Mouse (Mus musculus) lung, embryonic 16.5 days (tissue): ENCODE measurements at regions not wholly inside any gene's neighbourhood (a gene's known extent, or its start where the extent isn't known, plus 50 kb on each side); places are given as distances from the start of the nearest gene placed in this dataset.
"Not testable (repeated sequence)": the region's sequence is repeated elsewhere in the genome, so short reads cannot be mapped to it uniquely, and the experiment has no call there.

Experiments
- ATAC-seq: fragments of 200-750 bp; cut with Nextera tagmentation; 2 replicates; pipeline ENCODE4 v1.8.0; 2017; ENCODE audit warnings: low read depth, mild to moderate bottlenecking, moderate library complexity
- H3K27ac ChIP-seq: fragments of 300-500 bp; sonication (generic); 2 replicates; pipeline ENCODE4 v1.5.1; 2014; ENCODE audit warnings: mild to moderate bottlenecking, control low read depth, low read length
- H3K27me3 ChIP-seq: fragments of 300-500 bp; sonication (generic); 2 replicates; pipeline ENCODE4 v1.6.1; 2014; ENCODE audit warnings: low read depth, low read length, mixed read lengths; ENCODE audit not compliant: control insufficient read depth, insufficient read depth
- H3K36me3 ChIP-seq: fragments of 300-500 bp; sonication (generic); 2 replicates; pipeline ENCODE4 v1.6.1; 2014; ENCODE audit warnings: low read length; ENCODE audit not compliant: control insufficient read depth, insufficient read depth
- H3K4me1 ChIP-seq: fragments of 300-500 bp; sonication (generic); replicated peaks from 2 replicates; pipeline ENCODE4 v1.6.1; 2014; ENCODE audit warnings: low read length, mixed read lengths; ENCODE audit not compliant: control insufficient read depth, insufficient read depth
- H3K4me2 ChIP-seq: fragments of 300-500 bp; sonication (generic); 2 replicates; pipeline ENCODE4 v1.6.1; 2014; ENCODE audit warnings: low read depth, low read length, control low read depth
- H3K4me3 ChIP-seq: fragments of 300-500 bp; sonication (generic); 2 replicates; pipeline ENCODE4 v1.5.1; 2014; ENCODE audit warnings: mild to moderate bottlenecking, low read length, control low read depth
- H3K9ac ChIP-seq: fragments of 300-500 bp; sonication (generic); 2 replicates; pipeline ENCODE4 v1.6.1; 2014; ENCODE audit warnings: low read length, control low read depth
- H3K9me3 ChIP-seq: fragments of 300-500 bp; sonication (generic); 2 replicates; pipeline ENCODE4 v1.6.1; 2016; ENCODE audit warnings: low read length; ENCODE audit not compliant: control insufficient read depth
- WGBS: fragments of 180-500 bp; shearing (Covaris S2); extraction: QIAGEN DNeasy Blood & Tissue Kit; methylation state at CpG from one replicate; pipeline ENCODE4 v1.1.7; 2014; 5-methylcytosine and 5-hydroxymethylcytosine counted together

GRCm38 (mm10) chr9:25782631-25783030, 301.3 kb downstream of the Eepd1 start:
- H3K36me3 ChIP-seq = no peaks in the 10 kb centered on the region
- H3K27ac ChIP-seq = no peak overlapping the region
- H3K4me1 ChIP-seq = no peaks in the 10 kb centered on the region
- no peak for ATAC-seq
- H3K27me3 ChIP-seq = no peaks in the 10 kb centered on the region
- no peaks in the 10 kb centered on the region for H3K9me3 ChIP-seq
- 89% methylated on average over 1 of the region's 1 CpGs for WGBS
- H3K4me2 ChIP-seq = no peak overlapping the region
- no peak overlapping the region for H3K9ac ChIP-seq
- no peak overlapping the region for H3K4me3 ChIP-seq

DNA sequence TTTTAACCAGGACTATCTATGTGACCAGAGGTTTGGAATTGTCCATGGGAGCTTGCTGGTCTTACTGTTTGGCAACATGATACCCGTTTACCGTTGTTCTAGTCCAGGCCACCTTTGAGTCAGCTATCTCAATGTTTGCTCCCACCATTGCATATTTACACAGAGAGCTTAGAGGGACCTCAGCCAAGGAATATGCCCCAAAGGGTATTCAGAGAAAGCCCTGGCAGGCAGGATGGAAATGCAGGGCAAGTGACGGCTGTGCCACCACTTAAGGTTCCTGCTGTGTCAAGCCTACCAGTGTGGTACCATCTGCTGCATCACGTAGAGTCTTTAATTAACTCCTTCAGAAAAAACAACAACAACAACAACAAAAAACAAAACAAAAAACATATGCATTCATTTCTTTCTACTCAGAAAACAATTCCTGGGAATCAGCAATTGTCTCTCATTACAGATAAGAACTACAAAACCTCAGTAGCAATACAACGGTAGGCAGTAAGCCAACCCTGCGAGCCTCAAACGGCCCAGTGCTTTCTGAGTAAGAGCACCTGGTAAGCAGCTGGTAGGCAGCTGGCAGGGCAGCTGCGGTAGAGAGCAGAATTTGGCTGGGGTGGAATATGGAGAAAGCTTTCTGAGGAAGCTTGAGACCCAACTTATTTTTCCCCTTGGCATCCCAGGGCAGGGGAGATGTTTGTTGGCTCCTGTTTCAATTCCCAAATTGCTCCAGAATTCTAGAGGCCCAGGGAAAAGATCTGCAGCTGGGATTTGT, 314.0 kb downstream of the Eepd1 start:
- H3K27me3 ChIP-seq = no peaks in the 10 kb centered on the region
- no peaks in the 10 kb centered on the region for H3K36me3 ChIP-seq
- H3K4me1 ChIP-seq = no peaks in the 10 kb centered on the region
- peak; percentile 52 for ATAC-seq
- no peak overlapping the region for H3K4me2 ChIP-seq
- no peak overlapping the region for H3K9ac ChIP-seq
- H3K27ac ChIP-seq = no peak overlapping the region
- H3K9me3 ChIP-seq = no peaks in the 10 kb centered on the region
- WGBS = 49% methylated on average over 8 of the region's 8 CpGs
- no peak overlapping the region for H3K4me3 ChIP-seq

DNA sequence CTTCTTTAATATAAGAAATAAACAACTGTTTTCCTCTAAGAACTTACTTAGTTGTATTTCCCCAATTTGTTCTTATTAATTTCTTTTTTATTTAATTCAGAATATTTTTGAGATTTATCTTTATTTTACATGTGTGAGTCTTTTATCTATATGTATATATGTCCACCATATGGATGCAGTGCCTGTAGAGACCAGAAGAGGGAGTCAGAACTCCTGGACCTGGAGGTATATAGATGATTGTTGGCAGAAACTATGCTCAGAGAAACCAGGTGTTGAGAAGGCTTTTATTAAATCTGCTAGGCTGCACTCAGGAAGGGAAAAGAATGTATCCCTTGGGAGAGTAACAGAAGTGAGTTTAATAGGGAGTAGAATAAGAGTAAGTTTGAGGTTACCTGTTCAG, 328.2 kb downstream of the Eepd1 start:
- Histone ChIP-seq H3K27me3 (no peaks in the 10 kb centered on the region), H3K4me2 (no peak overlapping the region), H3K36me3 (no peaks in the 10 kb centered on the region), H3K9me3 (0 out of 2 replicates have a peak, but pooled peaks cover 2% of the 10 kb centered on the region), H3K4me1 (no peaks in the 10 kb centered on the region), H3K4me3 (no peak overlapping the region), H3K9ac (no peak overlapping the region), H3K27ac (no peak overlapping the region)
- ATAC-seq = no peak

DNA sequence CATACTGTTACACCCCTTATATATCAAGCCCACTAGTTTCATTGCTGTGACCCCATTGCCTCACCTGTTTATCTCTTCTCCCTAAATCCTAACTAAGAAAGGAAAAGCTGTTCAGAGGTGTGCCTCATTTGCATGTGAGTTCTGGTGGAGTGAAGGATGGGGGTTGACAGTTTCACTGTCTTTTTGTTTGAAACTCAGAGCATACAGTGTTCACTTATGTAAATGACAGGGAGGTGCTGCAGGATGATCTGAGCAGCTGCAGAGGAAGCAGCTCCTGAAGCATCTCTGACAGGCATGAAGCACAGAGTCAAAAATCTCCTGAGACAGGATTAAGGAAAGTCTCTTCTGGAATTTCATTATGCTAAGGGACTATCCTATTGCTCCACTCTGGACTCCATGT, 351.9 kb downstream of the Eepd1 start:
- Histone ChIP-seq H3K4me2 (no peak overlapping the region), H3K4me1 (no peaks in the 10 kb centered on the region), H3K27ac (no peak overlapping the region), H3K36me3 (no peaks in the 10 kb centered on the region), H3K27me3 (no peaks in the 10 kb centered on the region), H3K4me3 (no peak overlapping the region), H3K9ac (no peak overlapping the region), H3K9me3 (no peaks in the 10 kb centered on the region)
- no peak for ATAC-seq

DNA sequence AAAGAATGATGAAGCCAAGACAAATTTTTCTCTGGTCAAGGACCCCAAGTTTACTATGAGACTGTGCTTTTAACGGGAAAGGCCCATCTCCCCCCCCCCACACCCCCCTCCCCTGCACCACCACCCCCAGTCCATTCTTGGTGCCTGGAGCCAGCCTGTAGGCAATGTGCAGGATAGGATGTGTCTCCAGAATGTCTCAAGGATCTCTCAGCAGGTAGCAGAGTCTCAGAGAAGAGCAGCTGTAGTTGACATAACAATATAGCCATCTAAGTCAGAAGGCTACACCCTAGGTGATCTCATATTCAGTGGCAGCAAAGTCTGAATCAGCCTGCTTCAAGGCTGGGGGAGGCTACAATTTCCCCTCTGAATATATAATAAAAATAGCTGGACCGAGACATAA, 368.6 kb downstream of the Eepd1 start:
- H3K27me3 ChIP-seq, H3K4me3 ChIP-seq, H3K36me3 ChIP-seq, H3K4me2 ChIP-seq, ATAC-seq, H3K27ac ChIP-seq, H3K4me1 ChIP-seq, H3K9ac ChIP-seq, H3K9me3 ChIP-seq: not testable (repeated sequence)
- WGBS = 90% methylated on average over 2 of the region's 2 CpGs

DNA sequence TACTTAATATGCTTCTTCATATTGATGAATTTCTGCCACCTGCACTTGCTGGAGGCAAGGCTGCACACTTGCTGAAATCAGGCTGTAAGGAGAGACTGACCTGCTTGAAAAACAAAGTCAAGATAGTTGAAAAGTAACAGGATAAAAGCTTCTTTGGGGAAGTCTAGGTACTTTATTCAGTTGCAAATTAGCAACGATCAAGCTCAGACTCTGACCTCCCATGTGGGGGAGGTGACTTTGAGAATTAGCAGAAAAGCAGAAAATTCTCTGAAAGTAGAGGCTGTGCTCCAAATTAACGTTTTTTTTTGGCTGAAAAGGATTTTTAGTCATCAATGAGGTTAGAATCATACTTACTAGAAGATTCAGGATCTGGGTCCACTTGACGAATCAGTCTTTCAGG, 369.3 kb downstream of the Eepd1 start:
- not testable (repeated sequence) for H3K27ac ChIP-seq, H3K4me1 ChIP-seq, H3K9me3 ChIP-seq, H3K36me3 ChIP-seq, H3K9ac ChIP-seq, ATAC-seq, H3K27me3 ChIP-seq, H3K4me3 ChIP-seq, H3K4me2 ChIP-seq
- 65% methylated on average over 3 of the region's 3 CpGs for WGBS

GRCm38 (mm10) chr9:25854545-25854944, 373.2 kb downstream of the Eepd1 start:
- ATAC-seq = no peak
- no peak overlapping the region for H3K27ac ChIP-seq
- no peak overlapping the region for H3K9ac ChIP-seq
- no peaks in the 10 kb centered on the region for H3K36me3 ChIP-seq
- no peaks in the 10 kb centered on the region for H3K4me1 ChIP-seq
- no peaks in the 10 kb centered on the region for H3K27me3 ChIP-seq
- 59% methylated on average over 1 of the region's 1 CpGs for WGBS
- no peak overlapping the region for H3K4me3 ChIP-seq
- no peaks in the 10 kb centered on the region for H3K9me3 ChIP-seq
- no peak overlapping the region for H3K4me2 ChIP-seq

- Histone ChIP-seq H3K4me3 (no peak overlapping the region), H3K27me3 (no peaks in the 10 kb centered on the region), H3K9me3 (no peaks in the 10 kb centered on the region), H3K4me1 (no peaks in the 10 kb centered on the region), H3K27ac (no peak overlapping the region), H3K4me2 (no peak overlapping the region), H3K36me3 (no peaks in the 10 kb centered on the region), H3K9ac (no peak overlapping the region)
- no peak for ATAC-seq
- WGBS = 66% methylated on average over 2 of the region's 2 CpGs
Measured at GRCm38 (mm10) chr9:25870260-25870659, 388.9 kb downstream of the Eepd1 start.

DNA sequence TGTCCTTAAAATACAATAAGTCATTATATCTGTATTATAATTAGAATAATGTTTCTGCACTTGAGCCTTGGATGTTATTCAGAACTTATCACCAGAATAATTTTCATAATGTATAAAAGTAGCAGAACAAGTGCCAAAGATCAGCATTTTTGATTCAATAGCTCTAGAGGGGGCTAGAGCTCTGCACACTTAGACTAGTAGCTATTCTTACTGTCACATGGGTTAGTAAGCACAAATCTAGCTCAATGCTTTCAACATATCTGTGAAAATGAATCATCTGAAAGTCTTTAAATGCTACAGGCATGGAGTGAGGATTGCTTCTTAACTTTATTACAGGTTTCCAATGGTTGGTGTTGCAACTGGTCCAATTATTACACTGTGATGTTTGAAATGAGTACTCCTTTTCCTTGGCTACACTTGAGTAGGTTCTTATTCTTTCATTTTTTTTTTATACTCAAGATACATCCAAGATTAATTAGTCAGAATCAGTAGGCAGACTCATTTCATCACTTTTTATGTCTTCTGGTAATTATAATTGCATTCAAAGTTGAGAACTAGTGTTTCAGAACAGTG, 415.1 kb downstream of the Eepd1 start:
- Histone ChIP-seq H3K4me3 (no peak overlapping the region), H3K9ac (no peak overlapping the region), H3K27me3 (no peaks in the 10 kb centered on the region), H3K36me3 (no peaks in the 10 kb centered on the region), H3K27ac (no peak overlapping the region), H3K4me1 (no peaks in the 10 kb centered on the region), H3K9me3 (no peaks in the 10 kb centered on the region; the same call in 1 of the 2 replicates), H3K4me2 (no peak overlapping the region)
- ATAC-seq = no peak
